Mouse (Mus musculus) cerebellum, adult 2 months (tissue): ENCODE measurements around the gene Sin3a. TPM values are rescaled to one million over a fixed set of nuclear protein-coding genes. Genes with fewer than 3 reads are reported as not detected.

Experiments
- DNase-seq, 2 experiments: peaks; one replicate each; pipeline ENCODE4 v3.0.0; 2021
- H3K27ac ChIP-seq: fragments of 200-500 bp; 2 replicates; pipeline ENCODE4 v1.5.1; 2012; ENCODE audit warnings: low read length, control low read depth, inconsistent platforms; ENCODE audit not compliant: insufficient read depth
- H3K27me3 ChIP-seq: fragments of 200-500 bp; 2 replicates; pipeline ENCODE4 v1.6.1; 2012; ENCODE audit warnings: inconsistent platforms, mild to moderate bottlenecking, low read length, moderate library complexity; ENCODE audit not compliant: control insufficient read depth, insufficient read depth
- H3K4me1 ChIP-seq: fragments of 200-500 bp; 2 replicates; pipeline ENCODE4 v1.6.1; 2011; ENCODE audit warnings: low read length; ENCODE audit not compliant: control insufficient read depth, insufficient read depth
- H3K4me3 ChIP-seq: fragments of 200-500 bp; replicated peaks from 2 replicates; pipeline ENCODE3; 2011; ENCODE audit warnings: mild to moderate bottlenecking, low read depth, low read length, control low read depth; ENCODE audit not compliant: insufficient read depth
- CTCF ChIP-seq: fragments of 200-500 bp; IDR thresholded peaks from 2 replicates; pipeline ENCODE4 v1.5.1; 2011; ENCODE audit warnings: low read depth, mild to moderate bottlenecking, control low read depth, low read length, moderate library complexity, borderline replicate concordance; ENCODE audit not compliant: insufficient read depth
- POLR2A ChIP-seq: fragments of 200-500 bp; IDR thresholded peaks from 2 replicates; pipeline ENCODE4 v1.6.1; 2011; ENCODE audit warnings: low read length, control low read depth, borderline replicate concordance; ENCODE audit not compliant: insufficient read depth
- WGBS: fragments of 180-500 bp; shearing (Covaris S2); methylation state at CpG from one replicate; pipeline ENCODE4 v1.1.7; 2018; 5-methylcytosine and 5-hydroxymethylcytosine counted together
- polyA plus RNA-seq: library from polyadenylated mRNA; depleted of rRNA; stranded (reverse); fragments of >200 nt; gene quantifications from 2 replicates; pipeline ENCODE4 v1.2.3, GENCODE M21; 2012

The Sin3a gene
- polyA plus RNA-seq, 1 experiment, result 23.8 TPM

DNA sequence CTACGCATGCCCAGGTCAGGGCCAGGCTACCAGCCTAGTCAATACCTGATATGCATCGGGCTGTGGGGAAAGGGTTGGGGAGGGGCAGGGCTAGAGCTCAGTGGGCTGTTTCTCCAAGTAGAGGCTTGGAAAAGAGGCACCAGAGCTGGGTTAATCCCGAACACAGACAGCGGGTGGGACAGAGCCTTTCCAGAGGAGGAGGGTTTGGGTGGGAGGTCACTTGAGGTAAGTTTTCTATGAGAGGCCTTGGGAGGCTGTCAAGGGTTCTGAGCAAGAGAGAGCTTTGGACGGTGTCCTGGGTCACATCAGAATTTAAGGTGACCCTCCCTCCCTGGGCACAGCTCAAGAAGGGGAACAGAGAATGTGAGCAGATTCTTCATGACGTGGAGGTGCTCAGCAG is 66.7 kb downstream of the Sin3a start:
- no peak overlapping the region for H3K4me3 ChIP-seq
- no peak overlapping the region for H3K27ac ChIP-seq
- H3K27me3 ChIP-seq, result no peaks in the 10 kb centered on the region
- DNase-seq, result no peak
- H3K4me1 ChIP-seq, result no peaks in the 10 kb centered on the region
- TF ChIP-seq POLR2A, result no peak
- TF ChIP-seq CTCF, result no peak
- WGBS, result 91% methylated on average over 6 of the region's 6 CpGs

DNA sequence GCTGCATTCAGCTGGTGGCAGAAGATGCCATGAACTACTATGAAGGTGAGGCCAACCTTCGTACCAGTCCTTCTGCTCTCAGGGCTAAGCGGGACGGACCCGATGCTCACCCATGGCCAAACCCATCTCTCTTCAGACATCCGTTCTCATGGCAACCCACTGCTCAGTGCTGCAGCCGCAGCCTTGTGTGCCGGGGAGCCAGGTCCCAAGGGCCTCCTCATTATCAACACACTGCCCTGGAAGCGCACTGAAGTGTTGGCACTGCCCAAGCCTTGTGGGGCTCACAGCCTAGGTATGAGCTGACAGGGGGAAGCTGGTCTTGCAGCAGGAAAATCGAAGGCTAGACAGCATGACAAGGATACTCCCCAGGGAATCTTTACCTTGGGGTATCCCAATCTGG is 67.3 kb downstream of the Sin3a start:
- Histone ChIP-seq H3K4me3 (no peak overlapping the region), H3K4me1 (no peaks in the 10 kb centered on the region), H3K27me3 (no peaks in the 10 kb centered on the region), H3K27ac (no peak overlapping the region)
- DNase-seq, result no peak
- TF ChIP-seq POLR2A (no peak), CTCF (no peak)
- 75% methylated on average over 9 of the region's 9 CpGs for WGBS

DNA sequence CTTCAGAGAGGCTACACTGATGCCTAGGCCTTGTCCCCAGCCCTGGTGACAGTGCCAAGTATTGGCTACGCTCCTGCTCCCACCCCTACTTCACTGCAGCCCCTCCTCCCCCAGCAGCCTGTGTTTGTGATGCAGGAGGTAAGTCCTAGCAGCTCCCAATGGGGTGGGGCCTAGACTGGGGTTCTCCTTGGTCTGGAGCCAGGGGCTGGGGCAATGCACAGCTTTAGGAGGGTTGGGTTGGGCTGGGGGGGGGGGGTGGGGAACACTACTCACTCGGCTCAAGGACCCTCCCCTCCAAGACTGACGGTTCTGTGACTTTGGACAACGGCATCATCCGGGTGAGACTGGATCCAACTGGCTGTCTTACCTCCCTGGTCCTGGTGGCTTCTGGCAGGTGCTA is 67.7 kb downstream of the Sin3a start:
- H3K4me3 ChIP-seq, result no peak overlapping the region
- no peaks in the 10 kb centered on the region for H3K4me1 ChIP-seq
- 70% methylated on average over 5 of the region's 5 CpGs for WGBS
- no peak for DNase-seq
- H3K27ac ChIP-seq, result no peak overlapping the region
- TF ChIP-seq CTCF (no peak), POLR2A (no peak)
- no peaks in the 10 kb centered on the region for H3K27me3 ChIP-seq

DNA sequence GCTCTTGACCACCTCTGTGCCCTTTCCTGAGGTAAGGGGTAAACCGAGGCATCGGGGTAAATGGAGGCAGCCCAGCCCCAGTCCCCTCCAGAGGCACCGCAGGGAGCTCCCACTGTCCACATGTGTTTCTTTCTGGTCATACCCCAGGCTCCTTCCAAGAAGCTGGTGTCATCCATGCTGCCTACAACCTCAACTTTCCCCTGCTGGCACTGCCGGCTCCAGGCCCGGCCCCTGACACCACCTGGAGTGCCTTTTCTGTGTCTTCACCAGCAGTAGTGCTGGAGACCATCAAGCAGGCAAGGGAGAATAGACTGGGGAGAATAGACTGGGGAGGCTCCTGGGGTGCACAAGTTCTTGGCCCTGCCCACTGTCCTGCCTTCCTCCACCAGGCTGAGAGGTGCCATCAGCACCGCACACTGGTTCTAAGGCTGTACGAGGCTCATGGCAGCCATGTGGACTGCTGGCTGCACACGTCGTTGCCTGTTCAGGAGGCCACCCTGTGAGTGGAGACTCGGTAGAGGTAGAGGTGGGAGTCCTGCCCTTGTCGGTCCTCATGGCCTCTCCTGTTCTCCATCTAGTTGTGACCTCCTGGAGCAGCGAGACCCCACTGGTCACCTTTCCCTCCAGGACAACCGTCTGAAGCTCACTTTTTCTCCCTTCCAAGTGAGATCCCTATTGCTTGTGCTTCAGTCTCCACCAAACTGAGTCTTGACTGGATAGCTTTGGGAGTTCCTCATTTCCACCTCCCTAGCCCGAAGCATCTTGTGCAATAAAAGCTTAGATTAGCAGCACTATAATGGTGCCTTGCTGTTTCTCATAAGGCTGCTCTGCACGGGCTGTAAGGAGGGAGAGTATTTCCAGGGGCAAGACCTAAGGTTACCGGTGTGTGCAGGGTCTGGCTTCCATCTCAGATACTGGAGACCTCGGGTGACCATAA is 69.8 kb downstream of the Sin3a start:
- no peaks in the 10 kb centered on the region for H3K27me3 ChIP-seq
- H3K4me3 ChIP-seq, result no peak overlapping the region
- DNase-seq, result no peak
- peaks cover 3% of the 10 kb centered on the region; the same call in 1 of the 2 replicates for H3K4me1 ChIP-seq
- no peak overlapping the region for H3K27ac ChIP-seq
- TF ChIP-seq POLR2A (no peak), CTCF (no peak)
- WGBS, result 84% methylated on average over 17 of the region's 17 CpGs

DNA sequence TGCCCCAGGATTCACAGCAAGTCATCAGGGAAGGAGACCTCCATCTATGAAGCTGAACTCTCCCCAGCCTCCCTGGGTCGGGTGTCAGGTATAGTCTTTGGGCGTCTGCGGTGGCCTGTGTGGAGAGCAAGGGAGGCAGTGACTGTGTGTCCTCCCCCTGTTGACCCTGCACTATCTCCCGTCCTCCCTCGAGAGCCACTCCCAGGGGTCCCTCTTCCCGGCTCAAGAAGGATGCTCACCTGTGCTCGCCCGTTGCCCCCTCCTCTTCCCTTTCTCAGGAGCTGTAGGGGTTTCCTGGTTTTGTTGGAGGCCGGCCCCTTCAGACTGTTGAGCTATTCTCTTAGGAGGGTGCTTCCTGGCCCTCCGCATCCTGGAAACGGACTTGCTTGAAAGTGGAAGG is 71.4 kb downstream of the Sin3a start:
- Histone ChIP-seq H3K27me3 (no peaks in the 10 kb centered on the region), H3K4me1 (peaks cover 9% of the 10 kb centered on the region; the same call in 1 of the 2 replicates), H3K27ac (no peak overlapping the region), H3K4me3 (no peak overlapping the region)
- TF ChIP-seq CTCF (no peak), POLR2A (no peak)
- WGBS, result 83% methylated on average over 11 of the region's 11 CpGs
- no peak for DNase-seq

DNA sequence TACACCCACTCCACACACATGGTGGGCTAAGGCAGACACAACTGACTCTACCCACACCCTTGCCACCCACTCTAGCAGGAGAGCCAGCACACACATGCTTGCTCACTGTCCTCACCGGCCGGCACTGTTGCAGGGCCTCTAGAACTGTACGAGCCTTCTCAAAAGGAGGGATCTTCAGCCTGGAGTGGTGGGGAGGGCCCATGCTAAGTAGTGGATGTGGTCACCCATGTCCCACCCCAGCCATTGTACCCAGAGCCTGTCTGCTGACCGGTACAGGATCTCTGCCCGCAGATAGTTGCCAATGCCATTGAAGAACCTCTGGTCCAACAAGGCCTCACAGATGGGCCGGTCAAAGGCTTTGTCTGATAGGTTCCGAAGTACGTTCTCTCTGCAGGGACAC is 73.0 kb downstream of the Sin3a start:
- WGBS, result 85% methylated on average over 8 of the region's 8 CpGs
- Histone ChIP-seq H3K27ac (no peak overlapping the region), H3K4me3 (no peak overlapping the region), H3K4me1 (peaks cover 9% of the 10 kb centered on the region; the same call in 1 of the 2 replicates), H3K27me3 (no peaks in the 10 kb centered on the region)
- no peak for DNase-seq
- no peak for TF ChIP-seq POLR2A
- TF ChIP-seq CTCF, result no peak

DNA sequence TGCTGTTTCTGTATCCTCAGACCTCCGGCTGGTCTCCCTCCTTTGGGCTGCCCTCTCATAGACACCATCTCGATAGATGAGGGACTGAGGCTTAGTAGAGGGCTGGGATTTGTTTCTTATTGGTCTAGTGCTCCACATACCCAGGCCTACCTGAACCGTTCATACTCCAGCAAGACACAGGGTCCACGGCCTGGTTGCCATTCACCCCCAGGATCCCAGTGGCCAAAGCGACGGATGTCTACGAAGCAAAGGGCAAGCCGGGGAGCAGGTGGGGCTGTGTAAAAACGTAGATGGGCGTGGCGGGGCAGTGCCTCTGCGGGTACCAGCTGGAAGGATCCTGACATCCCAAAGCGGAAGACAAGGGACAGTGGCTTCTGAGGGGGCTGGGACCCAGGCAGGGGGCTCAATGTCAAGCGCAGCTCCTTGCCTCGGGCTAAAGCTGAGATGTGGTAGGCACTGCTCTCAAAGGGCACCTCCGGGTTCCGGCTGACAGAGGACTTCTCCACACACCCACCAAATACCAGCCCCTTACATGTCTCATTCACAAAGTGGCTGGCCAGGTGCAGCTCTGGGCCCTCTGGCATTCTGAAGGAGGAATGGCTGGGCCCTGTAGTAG is 74.7 kb downstream of the Sin3a start:
- WGBS, result 85% methylated on average over 17 of the region's 17 CpGs
- H3K27me3 ChIP-seq, result no peaks in the 10 kb centered on the region
- TF ChIP-seq CTCF, result no peak
- TF ChIP-seq POLR2A, result no peak
- 0 out of 2 replicates have a peak overlapping the region, but pooled peaks have one; percentile 93 for H3K27ac ChIP-seq
- peaks cover 9% of the 10 kb centered on the region; the same call in 1 of the 2 replicates for H3K4me1 ChIP-seq
- H3K4me3 ChIP-seq, result no peak overlapping the region
- no peak for DNase-seq
